Mouse (Mus musculus): Measurements from ENCODE around the gene Tmem88.

GRCm38 (mm10) chr11:69399201-69400082 is 1.4 kb upstream of the Tmem88 start:
- TF ChIP-seq CTCF (IDR thresholded peaks at IDR 0.05; ENCODE audit: low read depth, low read length): no peak
- TF ChIP-seq POLR2A (IDR thresholded peaks at IDR 0.05; ENCODE audit: extremely low read depth, insufficient read depth, low read length): no peak
